Mouse (Mus musculus) limb, embryonic 14.5 days (tissue): ENCODE data around the gene Fam53a. TPM values are rescaled to one million over a fixed set of nuclear protein-coding genes. Genes with fewer than 3 reads are reported as not detected.

Experiments
- ATAC-seq: fragments of 200-750 bp; cut with Nextera tagmentation; 2 replicates; pipeline ENCODE4 v1.8.0; 2017; ENCODE audit warnings: low read depth, moderate number of reproducible peaks, moderate TSS enrichment; ENCODE audit not compliant: low FRiP score
- DNase-seq: peaks from one replicate; pipeline ENCODE4 v3.0.0-alpha.2; 2015; ENCODE audit warnings: low spot score
- H3K27ac ChIP-seq: fragments of 300-500 bp; sonication (generic); replicated peaks from 2 replicates; pipeline ENCODE4 v1.5.1; 2014; ENCODE audit warnings: low read depth, mild to moderate bottlenecking, low read length, moderate library complexity, mixed read lengths
- H3K27me3 ChIP-seq: fragments of 300-500 bp; sonication (generic); 2 replicates; pipeline ENCODE4 v1.6.1; 2014; ENCODE audit warnings: low read length, mixed read lengths; ENCODE audit not compliant: control insufficient read depth, insufficient read depth
- H3K36me3 ChIP-seq: fragments of 300-500 bp; sonication (generic); 2 replicates; pipeline ENCODE4 v1.6.1; 2014; ENCODE audit warnings: mild to moderate bottlenecking, low read length, moderate library complexity, mixed read lengths; ENCODE audit not compliant: control insufficient read depth, insufficient read depth
- H3K4me1 ChIP-seq: fragments of 300-500 bp; sonication (generic); 2 replicates; pipeline ENCODE4 v1.6.1; 2014; ENCODE audit warnings: antibody characterized with exemption, low read length, mixed read lengths; ENCODE audit not compliant: control insufficient read depth, insufficient read depth
- H3K4me2 ChIP-seq: fragments of 300-500 bp; sonication (generic); replicated peaks from 2 replicates; pipeline ENCODE4 v1.6.1; 2014; ENCODE audit warnings: low read depth, mild to moderate bottlenecking, low read length, moderate library complexity; ENCODE audit not compliant: severe bottlenecking
- H3K4me3 ChIP-seq: fragments of 300-500 bp; sonication (generic); replicated peaks from 2 replicates; pipeline ENCODE4 v1.5.1; 2014; ENCODE audit warnings: low read length
- H3K9ac ChIP-seq: fragments of 300-500 bp; sonication (generic); 2 replicates; pipeline ENCODE4 v1.6.1; 2014; ENCODE audit warnings: mild to moderate bottlenecking, low read depth, low read length, moderate library complexity; ENCODE audit not compliant: severe bottlenecking
- H3K9me3 ChIP-seq: fragments of 300-500 bp; sonication (generic); 2 replicates; pipeline ENCODE4 v1.6.1; 2016; ENCODE audit warnings: low read length; ENCODE audit not compliant: control insufficient read depth
- POLR2A ChIP-seq: fragments of 200-500 bp; IDR thresholded peaks from 2 replicates; pipeline ENCODE4 v1.8.0; 2012; ENCODE audit warnings: inconsistent platforms, mild to moderate bottlenecking, moderate library complexity, borderline replicate concordance; ENCODE audit not compliant: insufficient read depth, insufficient read length; ENCODE audit errors: extremely low read depth
- WGBS: fragments of 180-500 bp; shearing (Covaris S2); extraction: QIAGEN DNeasy Blood & Tissue Kit; methylation state at CpG from one replicate; pipeline ENCODE4 v1.1.7; 2014; 5-methylcytosine and 5-hydroxymethylcytosine counted together
- polyA plus RNA-seq, 2 experiments: library from polyadenylated mRNA; depleted of rRNA in 1 of 2; stranded (reverse) in 1 of 2; unstranded in 1 of 2; fragments of >200 nt; fragmentation: Nextera tagmentation in 1 of 2; extraction: Ambion mirVana in 1 of 2; gene quantifications; 2 replicates each; pipeline versions ENCODE4 v1.2.1 to v1.2.3; 2012 to 2014

The Fam53a gene
- polyA plus RNA-seq, 2 experiments: 34.0 to 68.4 TPM

GRCm38 (mm10) chr5:33605314-33605713, 24.1 kb downstream of the Fam53a start:
- H3K36me3 ChIP-seq: peaks cover 54% of the 10 kb centered on the region
- ATAC-seq: no peak
- no peak overlapping the region for H3K4me3 ChIP-seq
- DNase-seq: no peak
- H3K27me3 ChIP-seq: no peaks in the 10 kb centered on the region
- no peaks in the 10 kb centered on the region for H3K9me3 ChIP-seq
- no peaks in the 10 kb centered on the region for H3K4me1 ChIP-seq
- no peak overlapping the region for H3K27ac ChIP-seq
- TF ChIP-seq POLR2A: no peak
- no peak overlapping the region for H3K4me2 ChIP-seq
- 86% methylated on average over 5 of the region's 5 CpGs for WGBS
- no peak overlapping the region for H3K9ac ChIP-seq

GRCm38 (mm10) chr5:33593620-33594019, 35.8 kb downstream of the Fam53a start:
- H3K4me2 ChIP-seq: no peak overlapping the region
- DNase-seq (no peak), ATAC-seq (no peak)
- no peaks in the 10 kb centered on the region for H3K9me3 ChIP-seq
- no peak overlapping the region for H3K27ac ChIP-seq
- H3K36me3 ChIP-seq: peaks cover 8% of the 10 kb centered on the region; the same call in 1 of the 2 replicates
- no peak overlapping the region for H3K4me3 ChIP-seq
- TF ChIP-seq POLR2A: no peak
- H3K4me1 ChIP-seq: no peaks in the 10 kb centered on the region
- 43% methylated on average over 2 of the region's 2 CpGs for WGBS
- H3K9ac ChIP-seq: no peak overlapping the region
- no peaks in the 10 kb centered on the region for H3K27me3 ChIP-seq

- DNase-seq: peak; percentile 72
- H3K9ac ChIP-seq: no peak overlapping the region
- 63% methylated on average over 5 of the region's 5 CpGs for WGBS
- no peaks in the 10 kb centered on the region for H3K4me1 ChIP-seq
- no peaks in the 10 kb centered on the region for H3K9me3 ChIP-seq
- H3K27me3 ChIP-seq: no peaks in the 10 kb centered on the region
- TF ChIP-seq POLR2A: no peak
- H3K4me3 ChIP-seq: no peak overlapping the region
- ATAC-seq: 0 out of 2 replicates have a peak, but pooled peaks have one; percentile 37
- H3K36me3 ChIP-seq: no peaks in the 10 kb centered on the region
- H3K27ac ChIP-seq: no peak overlapping the region
- no peak overlapping the region for H3K4me2 ChIP-seq
Observed at GRCm38 (mm10) chr5:33589221-33589888, 40.1 kb downstream of the Fam53a start.

- 92% methylated on average over 3 of the region's 3 CpGs for WGBS
Observed at GRCm38 (mm10) chr5:33588066-33588465, 41.4 kb downstream of the Fam53a start.

GRCm38 (mm10) chr5:33587498-33588058, 41.9 kb downstream of the Fam53a start:
- no peaks in the 10 kb centered on the region for H3K36me3 ChIP-seq
- H3K27me3 ChIP-seq: no peaks in the 10 kb centered on the region
- no peak for TF ChIP-seq POLR2A
- no peak for DNase-seq
- 72% methylated on average over 18 of the region's 18 CpGs for WGBS
- H3K9ac ChIP-seq: no peak overlapping the region
- no peak overlapping the region for H3K27ac ChIP-seq
- no peaks in the 10 kb centered on the region for H3K4me1 ChIP-seq
- no peak overlapping the region for H3K4me3 ChIP-seq
- H3K9me3 ChIP-seq: no peaks in the 10 kb centered on the region
- no peak for ATAC-seq
- no peak overlapping the region for H3K4me2 ChIP-seq

More at GRCm38 (mm10) chr5:33588066-33588465, 41.4 kb downstream of the Fam53a start:
- Histone ChIP-seq H3K4me1 (no peaks in the 10 kb centered on the region), H3K36me3 (no peaks in the 10 kb centered on the region), H3K4me2 (no peak overlapping the region), H3K27me3 (no peaks in the 10 kb centered on the region), H3K9ac (no peak overlapping the region), H3K4me3 (no peak overlapping the region), H3K9me3 (no peaks in the 10 kb centered on the region), H3K27ac (no peak overlapping the region)
- TF ChIP-seq POLR2A: no peak
- no peak for DNase-seq
- ATAC-seq: no peak
